9 mouse cellular contexts compared by ENCODE assay signal in the genomic region with DNA sequence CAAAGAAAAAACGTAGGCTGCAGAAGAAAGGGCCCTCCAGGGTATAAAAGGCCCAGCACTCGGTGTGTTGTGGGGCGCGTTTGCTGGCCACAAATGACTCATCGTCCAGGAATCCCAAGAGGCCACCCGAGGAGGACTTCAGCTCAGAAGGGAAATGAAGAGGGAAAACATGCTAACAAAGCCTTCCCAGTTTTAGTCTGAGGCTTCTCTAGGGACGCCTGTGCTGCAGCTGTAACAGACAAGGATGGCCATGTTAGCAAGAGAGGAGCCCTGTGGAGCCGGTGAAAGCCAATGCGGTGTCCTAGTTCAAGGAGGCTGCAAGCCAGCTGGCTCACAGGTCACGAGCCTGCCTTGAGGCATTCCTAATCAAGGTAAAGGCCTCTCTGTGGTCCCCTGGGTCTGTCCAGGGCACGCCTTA. TPM values are rescaled to one million over a fixed set of nuclear protein-coding genes. Genes with fewer than 3 reads are reported as not detected.
DNase-seq lines count a peak whose midpoint lies in the region; ATAC-seq and TF ChIP-seq lines count a peak whose summit lies in the region.
"Had no signal": no experiment of that assay in that cellular context is flagged by ENCODE, and none has a peak within 500 bp of the region (broad histone marks: within the 10 kb centered on the region; RNA-seq: fewer than 3 reads in every experiment).

No protein-coding gene starts in this region.

- H3K4me2 ChIP-seq in forebrain, postnatal 0 days (ENCODE audit: low read depth) = no peak overlapping the region
- H3K4me2 ChIP-seq in hindbrain, embryonic 11.5 days (replicated peaks; ENCODE audit: low read depth, low read length) = no peak overlapping the region; the same call in 1 of the 2 replicates
- no peak overlapping the region for H3K4me2 ChIP-seq in limb, embryonic 11.5 days (ENCODE audit: low read depth, severe bottlenecking)
- H3K4me2 ChIP-seq in neural tube, embryonic 12.5 days (replicated peaks) = 0 out of 2 replicates have a peak overlapping the region, but pooled peaks have one; percentile 1

- no peak overlapping the region for H3K4me3 ChIP-seq in cerebellum, adult 2 months (replicated peaks; ENCODE audit: insufficient read depth, low read depth, low read length)
- H3K4me3 ChIP-seq in forebrain, postnatal 0 days (ENCODE audit: low read depth, low read length) = no peak overlapping the region
- H3K4me3 ChIP-seq in hindbrain, embryonic 11.5 days (ENCODE audit: low read depth, low read length) = no peak overlapping the region
- H3K4me3 ChIP-seq in limb, embryonic 11.5 days (ENCODE audit: low read depth, low read length) = no peak overlapping the region
- no peak overlapping the region for H3K4me3 ChIP-seq in neural tube, embryonic 12.5 days

- TF ChIP-seq POLR2A in cerebellum, adult 2 months (IDR thresholded peaks at IDR 0.05; ENCODE audit: borderline replicate concordance, insufficient read depth, low read length) = no peak

- 14% methylated on average over 11 of the region's 11 CpGs for WGBS in cerebellum, adult 2 months
- WGBS in forebrain, postnatal 0 days = 6% methylated on average over 11 of the region's 11 CpGs
- 10% methylated on average over 11 of the region's 11 CpGs for WGBS in hindbrain, embryonic 11.5 days
- 15% methylated on average over 11 of the region's 11 CpGs for WGBS in limb, embryonic 11.5 days
- WGBS in neural tube, embryonic 12.5 days = 5% methylated on average over 11 of the region's 11 CpGs

- H3K36me3 ChIP-seq in forebrain, postnatal 0 days (ENCODE audit: insufficient read depth) = no peaks in the 10 kb centered on the region
- no peaks in the 10 kb centered on the region for H3K36me3 ChIP-seq in hindbrain, embryonic 11.5 days (ENCODE audit: control insufficient read depth, insufficient read depth, low read length)
- H3K36me3 ChIP-seq in limb, embryonic 11.5 days (ENCODE audit: control insufficient read depth, insufficient read depth, low read length) = no peaks in the 10 kb centered on the region
- no peaks in the 10 kb centered on the region for H3K36me3 ChIP-seq in neural tube, embryonic 12.5 days

- no peaks in the 10 kb centered on the region for H3K9me3 ChIP-seq in forebrain, postnatal 0 days (ENCODE audit: low read length)
- no peaks in the 10 kb centered on the region for H3K9me3 ChIP-seq in hindbrain, embryonic 11.5 days (ENCODE audit: control insufficient read depth, low read length)
- H3K9me3 ChIP-seq in limb, embryonic 11.5 days (ENCODE audit: control insufficient read depth, low read length) = no peaks in the 10 kb centered on the region
- H3K9me3 ChIP-seq in neural tube, embryonic 12.5 days = no peaks in the 10 kb centered on the region

- peak overlapping the region; percentile 5; the same call in 1 of the 2 replicates for H3K27ac ChIP-seq in cerebellum, adult 2 months (ENCODE audit: insufficient read depth, low read length)
- no peak overlapping the region for H3K27ac ChIP-seq in forebrain, postnatal 0 days (ENCODE audit: low read depth, low read length)
- peak overlapping the region; percentile 58 for H3K27ac ChIP-seq in hindbrain, embryonic 11.5 days (ENCODE audit: low read depth, low read length)
- 0 out of 2 replicates have a peak overlapping the region, but pooled peaks have one; percentile 26 for H3K27ac ChIP-seq in limb, embryonic 11.5 days (replicated peaks; ENCODE audit: low read depth, low read length)
- H3K27ac ChIP-seq in neural tube, embryonic 12.5 days = no peak overlapping the region

- DNase-seq in adrenal gland, adult (ENCODE audit: inconsistent age in 2 of 2, low spot score in 1 of 2) = peak; percentile 71 to 92
- no peak for DNase-seq in adrenal gland, postnatal 4 days (ENCODE audit: low spot score in 2 of 2)
- peak; percentile 44 to 52 for DNase-seq in cerebellum, adult 2 months
- DNase-seq in forebrain, postnatal 0 days = peak; percentile 44
- DNase-seq in hindbrain, embryonic 11.5 days (ENCODE audit: low spot score) = peak; percentile 70
- peak; percentile 30 for DNase-seq in limb, embryonic 11.5 days (ENCODE audit: low spot score)
- DNase-seq in thymus, postnatal 10 days (ENCODE audit: low spot score in 2 of 2) = no peak

- no peak overlapping the region for H3K9ac ChIP-seq in forebrain, postnatal 0 days
- H3K9ac ChIP-seq in hindbrain, embryonic 11.5 days (ENCODE audit: low read depth, low read length) = peak overlapping the region; percentile 24; the same call in 1 of the 2 replicates
- H3K9ac ChIP-seq in limb, embryonic 11.5 days (ENCODE audit: low read length) = no peak overlapping the region
- no peak overlapping the region for H3K9ac ChIP-seq in neural tube, embryonic 12.5 days

- no peaks in the 10 kb centered on the region for H3K27me3 ChIP-seq in cerebellum, adult 2 months (ENCODE audit: control insufficient read depth, insufficient read depth, low read length)
- H3K27me3 ChIP-seq in forebrain, postnatal 0 days (ENCODE audit: insufficient read depth, low read length) = no peaks in the 10 kb centered on the region
- no peaks in the 10 kb centered on the region for H3K27me3 ChIP-seq in hindbrain, embryonic 11.5 days (ENCODE audit: control insufficient read depth, insufficient read depth, low read length)
- no peaks in the 10 kb centered on the region for H3K27me3 ChIP-seq in limb, embryonic 11.5 days (ENCODE audit: control insufficient read depth, insufficient read depth, low read length)
- no peaks in the 10 kb centered on the region for H3K27me3 ChIP-seq in neural tube, embryonic 12.5 days (replicated peaks)

- peak; percentile 81 for ATAC-seq in forebrain, postnatal 0 days
- peak; percentile 83 for ATAC-seq in hindbrain, embryonic 11.5 days (ENCODE audit: low FRiP score)
- no peak for ATAC-seq in limb, embryonic 11.5 days (ENCODE audit: insufficient number of reproducible peaks, low FRiP score, low TSS enrichment, low read depth)
- peak; percentile 45 for ATAC-seq in neural tube, embryonic 12.5 days (ENCODE audit: low FRiP score, low read depth)

- H3K4me1 ChIP-seq in cerebellum, adult 2 months (ENCODE audit: control insufficient read depth, insufficient read depth, low read length) = 0 out of 2 replicates have a peak, but pooled peaks cover 3% of the 10 kb centered on the region
- 0 out of 2 replicates have a peak, but pooled peaks cover under 1% of the 10 kb centered on the region for H3K4me1 ChIP-seq in forebrain, postnatal 0 days (ENCODE audit: insufficient read depth)
- peaks cover 4% of the 10 kb centered on the region for H3K4me1 ChIP-seq in hindbrain, embryonic 11.5 days (replicated peaks; ENCODE audit: control insufficient read depth, insufficient read depth, low read length)
- H3K4me1 ChIP-seq in limb, embryonic 11.5 days (ENCODE audit: control insufficient read depth, insufficient read depth, low read length) = peaks cover 5% of the 10 kb centered on the region; the same call in 1 of the 2 replicates
- peaks cover 7% of the 10 kb centered on the region; the same call in 1 of the 2 replicates for H3K4me1 ChIP-seq in neural tube, embryonic 12.5 days

- TF ChIP-seq CTCF in cerebellum, adult 2 months (IDR thresholded peaks at IDR 0.05; ENCODE audit: borderline replicate concordance, insufficient read depth, low read depth, low read length) = no peak
- no peak for TF ChIP-seq CTCF in forebrain, postnatal 0 days (IDR thresholded peaks at IDR 0.05; ENCODE audit: low read depth)

RNA-seq across cellular contexts. Expression of a gene that starts 6.0 kb away (rescaled TPM):
- 1 to 10 TPM; 2.8 to 3.5 TPM for total RNA-seq in adrenal gland, postnatal 4 days (2021)
- 0.28 and 0.40 TPM in 2 replicates for polyA plus RNA-seq in cerebellum, adult 2 months (2012; rRNA removed)
- not detected in 2 replicates for total RNA-seq in forebrain, postnatal 0 days (2014; rRNA removed)
- 0.69 and 0.74 TPM in 2 replicates for polyA plus RNA-seq in forebrain, postnatal 0 days (2015; fragmentation: Nextera tagmentation; extraction: Ambion mirVana)
- 0.45 and 0.95 TPM in 2 replicates for polyA plus RNA-seq in hindbrain, embryonic 11.5 days (2014; fragmentation: Nextera tagmentation; extraction: Ambion mirVana)
- 0.43 and 0.61 TPM in 2 replicates for polyA plus RNA-seq in limb, embryonic 11.5 days (2014; fragmentation: Nextera tagmentation; extraction: Ambion mirVana)
- 0.22 and 0.45 TPM in 2 replicates for polyA plus RNA-seq in neural tube, embryonic 12.5 days (2016; fragmentation: Nextera tagmentation; extraction: Ambion mirVana)

RNA-seq across cellular contexts. Expression of a gene that starts 6.1 kb away (rescaled TPM):
- 100 to 1,000 TPM; 338 to 365 TPM for total RNA-seq in adrenal gland, postnatal 4 days (2021)
- polyA plus RNA-seq in cerebellum, adult 2 months (2012; rRNA removed) = 161 and 177 TPM in 2 replicates
- total RNA-seq in forebrain, postnatal 0 days (2014; rRNA removed) = 38.6 and 41.2 TPM in 2 replicates
- polyA plus RNA-seq in forebrain, postnatal 0 days (2015; fragmentation: Nextera tagmentation; extraction: Ambion mirVana) = 47.2 and 48.9 TPM in 2 replicates
- 103 and 121 TPM in 2 replicates for polyA plus RNA-seq in hindbrain, embryonic 11.5 days (2014; fragmentation: Nextera tagmentation; extraction: Ambion mirVana)
- polyA plus RNA-seq in limb, embryonic 11.5 days (2014; fragmentation: Nextera tagmentation; extraction: Ambion mirVana) = 113 and 132 TPM in 2 replicates
- polyA plus RNA-seq in neural tube, embryonic 12.5 days (2016; fragmentation: Nextera tagmentation; extraction: Ambion mirVana) = 124 and 131 TPM in 2 replicates

RNA-seq across cellular contexts. Expression of a gene that starts 39.8 kb away (rescaled TPM):
- total RNA-seq in adrenal gland, postnatal 4 days (2021) = under 1 TPM; 0.37 to 0.53 TPM
- polyA plus RNA-seq in cerebellum, adult 2 months (2012; rRNA removed) = 0.10 TPM in 2 replicates
- total RNA-seq in forebrain, postnatal 0 days (2014; rRNA removed) = 0.69 and 1.3 TPM in 2 replicates
- 0.45 and 0.68 TPM in 2 replicates for polyA plus RNA-seq in forebrain, postnatal 0 days (2015; fragmentation: Nextera tagmentation; extraction: Ambion mirVana)
- 0.34 and 0.70 TPM in 2 replicates for polyA plus RNA-seq in hindbrain, embryonic 11.5 days (2014; fragmentation: Nextera tagmentation; extraction: Ambion mirVana)
- polyA plus RNA-seq in limb, embryonic 11.5 days (2014; fragmentation: Nextera tagmentation; extraction: Ambion mirVana) = not detected in 2 replicates
- 0.65 and 0.84 TPM in 2 replicates for polyA plus RNA-seq in neural tube, embryonic 12.5 days (2016; fragmentation: Nextera tagmentation; extraction: Ambion mirVana)
- total RNA-seq: neutrophil, adult 5-6 weeks had no signal

Comparison
In these comparisons a context has a peak if more than half of its experiments do, and no peak if none do; other contexts are left out.
1. DNase-seq: peak in adrenal gland, adult (2 of 2), cerebellum, adult 2 months (2 of 2), forebrain, postnatal 0 days (single experiment), hindbrain, embryonic 11.5 days (single experiment) and limb, embryonic 11.5 days (single experiment); none in adrenal gland, postnatal 4 days (0 of 2) and thymus, postnatal 10 days (0 of 2).
2. H3K27ac ChIP-seq: peak in cerebellum, adult 2 months (single experiment), hindbrain, embryonic 11.5 days (single experiment) and limb, embryonic 11.5 days (single experiment); none in forebrain, postnatal 0 days (single experiment) and neural tube, embryonic 12.5 days (single experiment).